Mouse (Mus musculus) heart, embryonic 10.5 days (tissue): ENCODE results near the gene Lrch3. TPM values are rescaled to one million over a fixed set of nuclear protein-coding genes. Genes with fewer than 3 reads are reported as not detected.
A peak's percentile ranks its signal among the peaks of the same experiment; 100 is the strongest.

Experiments used
- DNase-seq: peaks from one replicate; pipeline ENCODE4 v3.0.0-alpha.2; 2017; ENCODE audit warnings: low spot score
- H3K27ac ChIP-seq: fragments of 300-500 bp; sonication (generic); 2 replicates; pipeline ENCODE4 v1.5.1; 2016; ENCODE audit warnings: mild to moderate bottlenecking
- H3K27me3 ChIP-seq: fragments of 300-500 bp; sonication (generic); 2 replicates; pipeline ENCODE4 v1.6.1; 2016; ENCODE audit warnings: mild to moderate bottlenecking; ENCODE audit not compliant: poor library complexity, insufficient read depth, severe bottlenecking
- H3K36me3 ChIP-seq: fragments of 300-500 bp; sonication (generic); 2 replicates; pipeline ENCODE4 v1.6.1; 2016; ENCODE audit warnings: mild to moderate bottlenecking, moderate library complexity
- H3K4me1 ChIP-seq: fragments of 300-500 bp; sonication (generic); 2 replicates; pipeline ENCODE4 v1.6.1; 2016; ENCODE audit warnings: mild to moderate bottlenecking
- H3K4me3 ChIP-seq: fragments of 300-500 bp; sonication (generic); 2 replicates; pipeline ENCODE4 v1.5.1; 2016; ENCODE audit warnings: mild to moderate bottlenecking, moderate library complexity
- H3K9me3 ChIP-seq: fragments of 300-500 bp; sonication (generic); 2 replicates; pipeline ENCODE4 v1.6.1; 2016; ENCODE audit warnings: mild to moderate bottlenecking, moderate library complexity
- WGBS: fragments of 180-500 bp; shearing (Covaris S2); methylation state at CpG from one replicate; pipeline ENCODE4 v1.1.7; 2016; 5-methylcytosine and 5-hydroxymethylcytosine counted together
- polyA plus RNA-seq: library from polyadenylated mRNA; unstranded; fragments of >200 nt; fragmentation: Nextera tagmentation; extraction: Ambion mirVana; gene quantifications from 2 replicates; pipeline ENCODE4 v1.2.1, GENCODE M21; 2016

Gene Lrch3
- polyA plus RNA-seq, 1 experiment from 2014 or later: 23.7 TPM

DNA sequence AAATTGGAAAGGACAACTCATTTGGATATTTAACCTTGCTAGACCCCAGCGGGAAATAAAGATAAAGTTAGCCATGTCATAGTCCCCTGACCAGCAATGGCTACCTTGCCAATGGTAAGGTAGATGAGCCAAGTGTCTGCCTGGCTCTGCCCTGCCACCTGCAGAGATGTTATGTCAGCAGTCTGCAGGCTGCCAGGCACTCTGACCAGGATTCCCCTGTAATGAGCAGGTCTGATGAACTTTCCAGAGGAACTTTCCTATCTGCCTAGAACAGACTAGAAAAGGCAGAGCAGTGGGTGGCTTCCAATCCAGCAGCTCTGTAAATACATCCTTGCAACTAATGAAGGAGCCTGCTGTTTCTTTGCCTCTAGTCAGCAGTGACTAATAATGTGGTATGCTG lies 101.0 kb downstream of the Lrch3 start:
- H3K9me3 ChIP-seq: no peaks in the 10 kb centered on the region
- H3K4me1 ChIP-seq: 0 out of 2 replicates have a peak, but pooled peaks cover 3% of the 10 kb centered on the region
- H3K27ac ChIP-seq: no peak overlapping the region
- DNase-seq: no peak
- 91% methylated on average over 1 of the region's 1 CpGs for WGBS
- no peak overlapping the region for H3K4me3 ChIP-seq
- no peaks in the 10 kb centered on the region for H3K27me3 ChIP-seq
- peaks cover 55% of the 10 kb centered on the region for H3K36me3 ChIP-seq

DNA sequence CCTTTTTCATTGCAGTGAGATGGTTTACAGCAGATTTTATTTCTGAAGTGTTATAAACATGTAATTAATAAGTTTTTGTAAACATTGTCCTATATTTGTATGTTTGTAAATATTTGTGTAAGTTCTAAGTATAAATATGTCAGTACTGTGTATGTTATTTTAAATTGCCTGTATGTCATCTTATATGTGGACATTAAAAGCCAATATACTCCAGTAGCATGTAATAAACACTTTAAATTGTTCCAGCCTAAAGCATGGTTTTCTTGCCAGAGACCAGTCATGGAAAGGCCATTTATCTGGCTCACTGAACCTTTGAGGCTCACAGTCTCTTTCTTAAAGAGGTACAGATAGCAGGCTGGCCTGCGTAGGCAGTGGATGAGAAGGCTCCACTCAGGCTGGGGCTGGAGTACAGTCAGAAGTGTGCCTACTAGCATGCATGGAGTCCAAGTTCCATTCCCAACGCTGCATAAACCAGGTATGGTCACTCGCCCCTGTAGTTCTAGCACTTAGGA lies 101.6 kb downstream of the Lrch3 start:
- Histone ChIP-seq H3K36me3 (peaks cover 50% of the 10 kb centered on the region), H3K27me3 (no peaks in the 10 kb centered on the region), H3K4me3 (no peak overlapping the region), H3K4me1 (0 out of 2 replicates have a peak, but pooled peaks cover 3% of the 10 kb centered on the region), H3K9me3 (no peaks in the 10 kb centered on the region), H3K27ac (no peak overlapping the region)
- DNase-seq: no peak
- 91% methylated on average over 3 of the region's 3 CpGs for WGBS

DNA sequence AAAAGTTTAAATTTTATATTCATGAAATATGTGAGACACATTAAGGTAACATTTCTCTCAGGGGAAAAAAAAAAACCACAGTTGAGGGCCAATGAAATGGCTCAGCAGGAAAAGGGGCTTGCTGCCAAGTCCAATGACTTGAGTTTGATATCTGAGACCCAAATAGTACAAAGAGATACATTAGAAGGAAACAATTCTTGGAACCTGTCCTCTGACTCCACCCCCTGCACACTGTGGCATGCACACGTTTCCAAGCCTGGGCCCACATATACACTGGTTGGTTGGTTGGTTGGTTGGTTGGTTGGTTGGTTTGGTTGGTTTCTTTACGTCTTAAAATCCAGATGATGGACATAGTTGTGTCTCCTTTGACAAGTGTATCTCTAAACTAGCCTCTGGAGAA lies 102.1 kb downstream of the Lrch3 start:
- 0 out of 2 replicates have a peak, but pooled peaks cover 3% of the 10 kb centered on the region for H3K4me1 ChIP-seq
- H3K36me3 ChIP-seq: peaks cover 46% of the 10 kb centered on the region
- no peaks in the 10 kb centered on the region for H3K9me3 ChIP-seq
- WGBS: 81% methylated on average over 2 of the region's 2 CpGs
- no peaks in the 10 kb centered on the region for H3K27me3 ChIP-seq
- no peak for DNase-seq
- H3K27ac ChIP-seq: no peak overlapping the region
- H3K4me3 ChIP-seq: no peak overlapping the region

DNA sequence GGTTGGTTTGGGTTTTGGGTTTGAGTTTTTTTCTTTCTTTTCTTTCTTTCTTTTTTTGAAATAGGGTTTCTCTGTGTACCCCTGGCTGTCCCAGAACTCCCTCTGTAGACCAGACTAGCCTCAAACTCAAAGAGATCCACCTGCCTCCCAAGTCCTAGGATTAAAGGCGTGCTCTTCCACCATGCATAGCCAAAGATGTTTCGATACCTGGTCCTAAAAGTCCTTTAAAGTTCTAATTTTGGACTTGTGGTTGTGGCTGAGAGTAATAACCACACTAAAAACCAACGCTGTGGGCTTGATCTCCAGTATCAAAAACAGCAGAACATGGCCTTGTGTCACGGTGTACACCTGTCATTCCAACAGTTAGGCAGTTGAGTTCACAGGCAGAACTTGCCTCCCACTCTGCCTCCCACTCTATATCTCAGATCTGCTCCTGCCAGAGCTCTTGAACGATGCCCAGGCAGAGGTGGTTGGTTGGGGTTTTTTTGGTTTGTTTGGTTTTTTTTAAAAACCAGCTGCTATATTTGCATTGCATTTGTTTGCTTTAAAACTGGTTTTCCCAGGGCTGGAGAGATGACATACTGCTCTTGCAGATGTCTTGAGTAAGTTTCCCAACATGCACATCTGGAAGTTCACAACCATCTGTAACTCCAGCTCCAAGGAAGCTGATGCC lies 103.9 kb downstream of the Lrch3 start:
- Histone ChIP-seq H3K4me1 (0 out of 2 replicates have a peak, but pooled peaks cover 3% of the 10 kb centered on the region), H3K27me3 (no peaks in the 10 kb centered on the region), H3K36me3 (peaks cover 33% of the 10 kb centered on the region), H3K9me3 (no peaks in the 10 kb centered on the region), H3K4me3 (no peak overlapping the region), H3K27ac (no peak overlapping the region)
- no peak for DNase-seq
- WGBS: 80% methylated on average over 5 of the region's 5 CpGs

DNA sequence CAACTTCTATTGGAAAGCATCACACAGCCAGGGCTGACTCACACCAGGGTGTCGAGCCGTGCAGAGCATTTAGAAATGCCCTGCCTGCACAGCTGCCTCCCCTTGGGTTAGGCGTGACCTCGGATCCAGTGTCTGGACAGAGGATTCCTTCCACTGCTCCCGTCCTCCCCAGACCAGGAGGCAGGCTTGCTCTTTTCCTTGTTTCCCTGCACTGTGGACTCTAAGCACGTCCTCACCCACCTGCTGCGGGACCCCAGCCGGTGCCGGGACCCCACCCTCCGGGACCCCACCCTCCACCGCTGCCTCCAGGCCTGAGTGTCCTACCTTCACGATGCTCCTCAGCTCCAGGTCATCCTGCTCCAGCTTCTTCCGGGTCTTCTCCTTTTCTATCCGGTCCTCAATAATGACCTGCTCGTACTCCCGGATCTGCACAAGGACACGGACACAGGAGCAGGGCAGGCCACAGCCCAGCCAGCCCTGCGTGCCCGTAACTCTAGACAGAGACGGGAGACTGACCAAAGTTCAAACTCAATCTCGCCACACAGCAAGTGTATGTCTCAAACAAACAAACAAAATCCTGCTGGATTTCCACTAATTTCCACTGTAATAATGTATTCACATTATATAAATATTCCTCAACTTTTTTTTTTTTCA lies 105.3 kb downstream of the Lrch3 start:
- H3K4me3 ChIP-seq: no peak overlapping the region
- H3K9me3 ChIP-seq: no peaks in the 10 kb centered on the region
- WGBS: 76% methylated on average over 21 of the region's 21 CpGs
- H3K4me1 ChIP-seq: 0 out of 2 replicates have a peak, but pooled peaks cover 3% of the 10 kb centered on the region
- no peaks in the 10 kb centered on the region for H3K27me3 ChIP-seq
- H3K27ac ChIP-seq: no peak overlapping the region
- DNase-seq: no peak
- H3K36me3 ChIP-seq: peaks cover 19% of the 10 kb centered on the region

DNA sequence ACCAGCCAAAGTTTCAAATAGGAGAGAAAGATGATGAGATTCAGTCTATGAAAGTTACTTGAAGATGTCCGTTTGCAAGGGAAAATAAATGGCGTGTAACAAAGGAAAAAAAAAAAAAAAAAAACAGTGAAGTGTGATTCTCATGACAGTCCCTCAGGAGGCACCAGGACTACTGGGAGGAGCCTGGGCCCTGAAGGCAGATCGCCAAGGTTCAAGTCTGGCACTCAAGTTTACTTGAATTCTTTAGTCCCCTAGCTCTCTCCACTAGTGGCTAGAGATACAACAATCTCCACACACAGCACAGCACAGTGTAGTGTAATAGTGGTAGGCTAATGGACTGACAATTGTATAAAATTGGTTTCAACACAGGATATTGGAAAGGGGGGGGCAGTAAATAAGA lies 107.5 kb downstream of the Lrch3 start:
- 0 out of 2 replicates have a peak, but pooled peaks cover 3% of the 10 kb centered on the region for H3K4me1 ChIP-seq
- no peak overlapping the region for H3K4me3 ChIP-seq
- DNase-seq: no peak
- no peak overlapping the region for H3K27ac ChIP-seq
- H3K27me3 ChIP-seq: no peaks in the 10 kb centered on the region
- 80% methylated on average over 3 of the region's 3 CpGs for WGBS
- H3K9me3 ChIP-seq: no peaks in the 10 kb centered on the region
- peaks cover 8% of the 10 kb centered on the region; the same call in 1 of the 2 replicates for H3K36me3 ChIP-seq

DNA sequence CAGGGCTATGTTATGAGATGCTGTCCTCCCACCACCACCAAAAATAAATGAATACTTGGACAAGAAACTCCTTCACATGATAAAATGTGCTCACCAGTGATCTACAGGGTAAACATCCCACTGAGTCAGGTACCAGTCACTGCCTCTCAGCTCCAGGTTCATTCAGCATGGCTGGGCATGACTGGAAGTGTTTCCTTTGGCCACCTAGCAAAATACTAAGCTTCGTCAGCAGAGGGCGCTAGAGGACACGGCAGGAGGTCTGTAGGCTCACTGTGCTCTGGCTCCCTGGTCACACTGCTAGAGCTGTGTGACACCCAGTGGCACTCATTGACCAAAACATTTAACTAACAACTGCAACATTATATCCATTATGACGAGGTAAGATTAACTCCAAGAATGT lies 109.8 kb downstream of the Lrch3 start:
- Histone ChIP-seq H3K27ac (no peak overlapping the region), H3K27me3 (no peaks in the 10 kb centered on the region), H3K36me3 (no peaks in the 10 kb centered on the region), H3K4me1 (0 out of 2 replicates have a peak, but pooled peaks cover 3% of the 10 kb centered on the region), H3K9me3 (no peaks in the 10 kb centered on the region), H3K4me3 (no peak overlapping the region)
- WGBS: 5% methylated on average over 4 of the region's 4 CpGs
- DNase-seq: peak; percentile 92

DNA sequence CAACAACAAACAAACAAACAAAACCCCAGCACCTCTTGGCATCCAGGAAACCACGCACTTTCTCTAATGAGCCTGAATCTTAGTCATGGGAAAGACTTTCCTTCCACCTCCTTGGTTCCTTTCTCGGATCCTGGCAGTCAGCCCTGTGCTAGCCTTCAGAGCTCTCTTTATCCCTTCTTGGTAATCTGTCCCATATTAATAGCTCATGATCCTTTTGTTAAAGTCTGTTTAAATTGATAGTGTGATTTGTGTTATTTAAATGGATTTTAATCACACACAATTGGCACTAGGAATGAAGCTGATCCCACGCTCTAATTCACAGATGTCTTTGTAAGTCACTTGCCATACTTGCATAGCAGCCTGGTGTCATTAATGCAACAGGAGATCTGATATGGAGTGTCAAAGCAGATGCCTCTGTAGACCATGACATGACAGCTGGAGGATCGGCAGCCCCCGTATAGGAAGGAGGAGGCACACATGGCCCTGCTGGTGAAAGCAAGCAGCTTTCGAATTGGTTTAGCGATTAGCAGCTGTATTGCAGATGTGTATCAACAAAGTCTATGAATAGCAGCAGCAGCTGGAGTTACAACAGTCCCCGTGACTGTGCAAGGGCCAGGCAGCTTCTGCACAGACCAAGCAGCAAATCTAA lies 110.7 kb downstream of the Lrch3 start:
- Histone ChIP-seq H3K27ac (no peak overlapping the region), H3K4me1 (no peaks in the 10 kb centered on the region), H3K36me3 (no peaks in the 10 kb centered on the region), H3K9me3 (no peaks in the 10 kb centered on the region), H3K27me3 (no peaks in the 10 kb centered on the region), H3K4me3 (no peak overlapping the region)
- 72% methylated on average over 8 of the region's 8 CpGs for WGBS
- no peak for DNase-seq

DNA sequence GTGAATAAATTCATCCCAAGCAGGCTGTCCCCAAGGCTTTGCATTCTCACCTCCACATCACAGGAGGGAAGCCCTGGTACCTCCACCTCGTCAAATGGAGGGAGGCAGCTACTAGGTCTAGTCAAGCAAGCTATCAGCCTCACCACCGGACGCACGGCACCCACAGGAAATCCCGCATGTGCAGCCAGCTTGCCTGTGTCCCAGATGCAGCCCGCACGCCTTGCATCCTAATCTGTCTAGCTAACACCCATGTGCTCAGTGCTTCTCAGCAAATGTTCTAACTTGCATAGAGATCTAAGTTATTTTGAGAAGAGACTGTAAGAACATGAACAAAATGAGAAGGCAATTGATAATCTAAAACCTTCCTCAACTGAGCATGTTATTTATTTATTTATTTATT lies 112.5 kb downstream of the Lrch3 start:
- Histone ChIP-seq H3K4me3 (no peak overlapping the region), H3K27ac (no peak overlapping the region), H3K9me3 (no peaks in the 10 kb centered on the region), H3K36me3 (no peaks in the 10 kb centered on the region), H3K27me3 (no peaks in the 10 kb centered on the region), H3K4me1 (no peaks in the 10 kb centered on the region)
- DNase-seq: no peak
- 84% methylated on average over 7 of the region's 7 CpGs for WGBS

DNA sequence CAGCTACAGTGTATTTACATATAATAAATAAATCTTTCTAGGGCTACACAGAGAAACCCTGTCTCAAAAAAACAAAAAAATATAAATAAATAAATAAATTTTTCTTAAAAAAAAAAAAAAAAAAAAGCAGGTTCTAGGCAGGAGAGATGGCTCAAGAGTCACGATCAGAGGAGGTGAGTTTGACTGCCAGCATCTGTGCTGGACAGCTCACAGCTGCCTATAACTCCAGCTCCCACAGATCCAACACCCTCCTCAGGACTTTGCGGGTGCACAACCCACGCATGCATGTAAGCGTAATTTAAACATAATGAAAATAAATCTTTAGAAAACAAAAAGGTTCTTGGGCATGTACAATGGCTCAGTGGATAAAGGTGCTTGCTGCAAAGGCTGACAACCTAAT lies 122.1 kb downstream of the Lrch3 start:
- DNase-seq: no peak
- WGBS: 77% methylated on average over 4 of the region's 4 CpGs
- Histone ChIP-seq H3K4me3 (no peak overlapping the region), H3K9me3 (no peaks in the 10 kb centered on the region), H3K27ac (no peak overlapping the region), H3K27me3 (no peaks in the 10 kb centered on the region), H3K36me3 (no peaks in the 10 kb centered on the region), H3K4me1 (0 out of 2 replicates have a peak, but pooled peaks cover 5% of the 10 kb centered on the region)

DNA sequence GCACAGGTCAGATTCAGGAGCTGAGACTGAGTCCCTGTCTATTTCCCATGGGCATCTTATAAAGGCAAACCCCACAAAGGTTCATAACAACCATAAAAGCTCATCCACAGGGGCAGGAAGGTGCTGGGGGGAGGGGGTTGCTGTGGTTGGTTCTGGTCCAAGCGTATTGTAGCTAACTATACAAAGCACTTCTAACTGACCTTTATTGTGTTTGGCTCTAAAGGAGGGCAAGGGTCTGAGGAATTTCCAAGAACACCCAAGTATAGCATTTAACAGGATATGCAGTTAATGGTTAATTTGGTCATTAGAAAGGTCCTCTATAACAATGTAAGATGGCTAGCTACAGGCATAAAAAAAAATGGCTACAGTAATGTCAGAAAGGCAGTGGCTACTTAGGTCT lies 128.8 kb downstream of the Lrch3 start:
- no peaks in the 10 kb centered on the region for H3K9me3 ChIP-seq
- no peaks in the 10 kb centered on the region for H3K36me3 ChIP-seq
- H3K27ac ChIP-seq: no peak overlapping the region
- H3K4me1 ChIP-seq: no peaks in the 10 kb centered on the region
- H3K27me3 ChIP-seq: no peaks in the 10 kb centered on the region
- 75% methylated on average over 1 of the region's 1 CpGs for WGBS
- no peak overlapping the region for H3K4me3 ChIP-seq
- DNase-seq: no peak

DNA sequence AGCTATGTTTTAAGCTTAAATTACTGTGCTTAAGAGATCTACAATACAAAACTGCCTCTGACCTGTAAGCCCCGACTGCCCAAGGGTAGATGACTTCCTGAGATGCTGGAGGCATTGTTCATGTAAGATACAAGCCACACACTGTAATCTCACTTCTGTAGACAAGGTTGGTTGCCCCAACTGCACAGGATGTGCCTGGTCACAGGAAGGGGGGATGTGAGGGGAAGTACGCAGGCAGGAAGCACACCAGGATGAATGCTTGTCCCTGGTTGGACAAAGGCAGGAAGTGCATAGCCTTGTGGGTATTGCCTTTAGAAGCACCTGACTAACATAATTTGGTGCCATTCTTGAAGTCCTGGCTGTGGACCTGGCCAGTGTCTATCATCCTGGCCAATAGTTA lies 129.4 kb downstream of the Lrch3 start:
- Histone ChIP-seq H3K4me3 (no peak overlapping the region), H3K27ac (no peak overlapping the region), H3K27me3 (no peaks in the 10 kb centered on the region), H3K4me1 (no peaks in the 10 kb centered on the region), H3K9me3 (no peaks in the 10 kb centered on the region), H3K36me3 (no peaks in the 10 kb centered on the region)
- 67% methylated on average over 2 of the region's 2 CpGs for WGBS
- no peak for DNase-seq

DNA sequence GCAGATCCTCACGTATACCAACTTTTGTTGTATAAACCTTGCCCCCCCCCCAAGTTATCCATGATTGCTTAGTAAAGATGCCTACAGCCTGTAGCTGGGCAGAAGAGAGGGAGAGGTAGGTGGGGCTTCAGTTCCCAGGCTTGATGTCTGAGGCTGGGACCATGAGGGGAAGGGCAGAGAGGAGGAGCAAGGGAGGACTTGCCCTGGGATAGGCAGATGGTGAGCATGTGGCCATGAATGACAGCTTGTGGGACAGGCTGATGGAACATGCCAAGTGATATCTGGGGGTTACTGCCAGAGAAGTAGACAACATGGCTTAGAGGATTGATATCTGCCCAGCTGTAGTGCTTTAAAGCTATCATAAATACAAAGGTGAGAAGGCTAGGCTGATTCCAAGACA lies 134.1 kb downstream of the Lrch3 start:
- WGBS: 85% methylated on average over 1 of the region's 1 CpGs
- no peak overlapping the region for H3K27ac ChIP-seq
- no peaks in the 10 kb centered on the region for H3K9me3 ChIP-seq
- H3K4me3 ChIP-seq: no peak overlapping the region
- no peaks in the 10 kb centered on the region for H3K4me1 ChIP-seq
- no peaks in the 10 kb centered on the region for H3K36me3 ChIP-seq
- H3K27me3 ChIP-seq: no peaks in the 10 kb centered on the region
- DNase-seq: no peak
